ENCODE assay signal across 9 mouse cellular contexts in the genomic region with DNA sequence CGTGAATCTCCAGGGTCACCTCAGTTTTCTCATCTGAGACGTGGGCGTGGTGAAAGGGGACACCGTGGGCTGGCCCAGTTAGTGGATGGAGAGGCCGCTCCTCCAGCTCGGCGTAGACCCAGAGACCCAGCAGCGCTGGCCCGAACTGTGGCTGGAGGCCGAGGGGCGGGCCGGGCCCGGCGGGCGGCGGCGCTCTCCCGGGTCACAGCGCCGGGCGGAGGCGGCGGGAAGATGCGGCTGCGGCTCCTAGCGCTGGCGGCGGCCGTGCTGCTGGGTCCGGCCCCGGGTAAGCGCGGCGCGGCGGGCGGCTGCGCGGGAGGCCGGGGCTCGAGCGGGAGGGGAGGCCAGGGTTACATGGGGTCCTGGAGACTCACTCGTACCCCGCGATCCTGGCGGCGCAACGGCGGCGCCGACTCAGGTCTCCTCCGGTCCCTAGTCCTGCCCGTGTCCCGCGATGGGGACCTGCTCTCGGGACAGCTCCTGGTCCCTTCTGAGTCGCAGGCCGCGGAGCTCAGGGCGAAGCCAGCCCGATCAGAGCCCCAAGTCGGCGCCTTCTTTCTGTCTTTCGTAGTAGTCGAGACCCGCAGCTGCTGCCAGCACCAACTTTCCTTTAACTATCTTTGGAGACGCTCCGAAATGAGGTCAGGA. TPM values are rescaled to one million over a fixed set of nuclear protein-coding genes. Genes with fewer than 3 reads are reported as not detected.
DNase-seq lines count a peak whose midpoint lies in the region; ATAC-seq and TF ChIP-seq lines count a peak whose summit lies in the region.
"Had no signal": no experiment of that assay in that cellular context is flagged by ENCODE, and none has a peak within 500 bp of the region (broad histone marks: within the 10 kb centered on the region; RNA-seq: fewer than 3 reads in every experiment).

A gene (plus strand): TSS at position 76 of the 648 bp plus-strand sequence.

- WGBS in spleen, adult 2 months: 4% methylated on average over 68 of the region's 68 CpGs
- 1% methylated on average over 66 of the region's 68 CpGs for WGBS in forebrain, embryonic 15.5 days

- H3K36me3 ChIP-seq in spleen, adult 2 months (ENCODE audit: control insufficient read depth, insufficient read depth, low read length): no peaks in the 10 kb centered on the region
- no peaks in the 10 kb centered on the region for H3K36me3 ChIP-seq in forebrain, embryonic 15.5 days

- no peak for TF ChIP-seq POLR2A in spleen, adult 2 months (IDR thresholded peaks at IDR 0.05; ENCODE audit: low read depth, low read length)

- H3K9me3 ChIP-seq in forebrain, embryonic 15.5 days: no peaks in the 10 kb centered on the region

- peak within 1 kb of the TSS; percentile 63 for H3K27ac ChIP-seq in spleen, adult 2 months (ENCODE audit: insufficient read depth, low read length)
- no peak within 1 kb of the TSS for H3K27ac ChIP-seq in forebrain, embryonic 15.5 days (replicated peaks)

- H3K4me3 ChIP-seq in spleen, adult 2 months (ENCODE audit: extremely low read depth, insufficient read depth, insufficient read length): peak within 1 kb of the TSS; percentile 32; the same call in 1 of the 2 replicates
- peak within 1 kb of the TSS; percentile 55 for H3K4me3 ChIP-seq in forebrain, embryonic 15.5 days

- no peaks in the 10 kb centered on the region for H3K4me1 ChIP-seq in spleen, adult 2 months (ENCODE audit: control insufficient read depth, insufficient read depth, insufficient read length)
- H3K4me1 ChIP-seq in forebrain, embryonic 15.5 days: peaks cover 8% of the 10 kb centered on the region

- DNase-seq in spleen, adult 2 months (ENCODE audit: low read depth in 1 of 2, low spot score in 2 of 2): no peak
- no peak for DNase-seq in spleen, adult 12 weeks (ENCODE audit: low spot score)
- DNase-seq in heart, postnatal 10 days: peak; percentile 87 to 88
- peak; percentile 51 to 71 for DNase-seq in kidney, postnatal 36 days
- peak; percentile 47 to 58 for DNase-seq in lung, adult 18-20 months
- DNase-seq in ovary, postnatal 36 days (ENCODE audit: low spot score): peak; percentile 80

- peak within 1 kb of the TSS; percentile 74 for H3K9ac ChIP-seq in forebrain, embryonic 15.5 days (replicated peaks)

- intact Hi-C loops in heart, postnatal 10 days (cut with DNase I): loop anchor here (2.0 kb wide), 1 partner anchor 104 kb away; no protein-coding TSS in a partner anchor

- peaks cover 7% of the 10 kb centered on the region; the same call in 1 of the 2 replicates for H3K27me3 ChIP-seq in spleen, adult 2 months (ENCODE audit: control insufficient read depth, insufficient read depth, low read length)
- H3K27me3 ChIP-seq in forebrain, embryonic 15.5 days: no peaks in the 10 kb centered on the region; the same call in 1 of the 2 replicates

- H3K4me2 ChIP-seq in forebrain, embryonic 15.5 days (replicated peaks): peak within 1 kb of the TSS; percentile 96

- ATAC-seq in forebrain, embryonic 15.5 days (replicated peaks): peak; percentile 70
- no peak for ATAC-seq in CD4-positive, CD25-positive, alpha-beta regulatory T cell, adult 4 months

- TF ChIP-seq CTCF in spleen, adult 2 months (IDR thresholded peaks at IDR 0.05; ENCODE audit: extremely low read depth, insufficient read depth, insufficient read length, insufficient replicate concordance): no peak

RNA-seq across cellular contexts. Expression of the gene that starts here (rescaled TPM):
- 4.1 and 4.3 TPM in 2 replicates for polyA plus RNA-seq in spleen, adult 2 months (2012; rRNA removed)
- 6.5 and 7.1 TPM in 2 replicates for polyA plus RNA-seq in forebrain, embryonic 15.5 days (2015; fragmentation: Nextera tagmentation; extraction: Ambion mirVana)
- 10 to 100 TPM; 19.5 to 24.2 TPM for total RNA-seq in heart, postnatal 10 days (2021)
- not detected for polyA plus RNA-seq in CD4-positive, CD25-positive, alpha-beta regulatory T cell, adult 4 months (2017; shearing (Covaris generic))
- polyA plus RNA-seq: C2C12 had no signal

Comparison
In these comparisons a context has a peak if more than half of its experiments do, and no peak if none do; other contexts are left out.
1. DNase-seq: peak in heart, postnatal 10 days (2 of 2), kidney, postnatal 36 days (2 of 2), lung, adult 18-20 months (2 of 2) and ovary, postnatal 36 days (single experiment); none in spleen, adult 2 months (0 of 2) and spleen, adult 12 weeks (single experiment).